Mouse (Mus musculus) kidney, postnatal 10 days (tissue): Measurements from ENCODE around the gene Fam184b.

Experiments
- DNase-seq: peaks from one replicate; pipeline ENCODE4 v3.0.0; 2021; ENCODE audit warnings: mixed read lengths

Gene Fam184b

GRCm38 (mm10) chr5:45513511-45513910, 125.9 kb downstream of the Fam184b start:
- DNase-seq: no peak

DNA sequence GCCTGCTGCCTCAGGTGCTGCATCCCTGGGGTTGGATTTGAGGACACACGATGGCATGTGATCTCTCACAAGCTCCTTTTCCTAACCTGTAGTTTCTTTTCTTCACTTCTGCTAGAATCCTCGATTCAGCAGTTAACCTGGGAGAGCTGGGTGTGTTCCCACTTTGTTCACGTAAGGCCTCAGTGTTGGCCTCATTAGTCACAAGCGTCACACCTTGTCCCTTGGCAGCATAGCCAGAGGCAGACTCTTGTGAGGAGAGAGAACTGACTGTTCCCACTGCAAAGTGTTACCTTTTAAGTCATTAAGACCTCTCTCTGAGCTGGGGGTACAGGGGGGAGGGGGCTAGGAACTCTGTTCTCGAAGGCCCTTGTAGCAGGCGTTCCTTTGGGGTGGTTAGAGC, 126.5 kb downstream of the Fam184b start:
- DNase-seq: no peak

GRCm38 (mm10) chr5:45510071-45510470, 129.3 kb downstream of the Fam184b start:
- no peak for DNase-seq

DNA sequence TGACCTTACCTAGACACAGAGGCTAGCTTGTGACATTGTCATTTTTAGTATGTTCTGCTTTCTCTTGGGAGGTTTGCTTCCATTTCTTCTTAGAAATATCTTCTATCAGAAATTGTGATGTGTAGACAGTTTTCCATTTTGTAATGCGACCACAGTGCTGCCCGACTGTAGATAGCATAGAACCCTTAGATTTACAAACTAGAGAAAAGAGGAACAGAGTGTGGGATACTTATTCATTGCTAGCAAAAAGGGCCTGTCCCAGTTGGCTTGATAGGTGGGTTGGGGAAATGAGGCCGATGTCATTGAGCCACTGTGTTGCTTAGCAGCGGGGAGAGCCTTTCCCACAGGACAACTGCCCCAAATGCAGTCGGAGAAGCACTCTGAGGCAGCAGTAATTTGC, 141.8 kb downstream of the Fam184b start:
- DNase-seq: no peak

- no peak for DNase-seq
Observed at GRCm38 (mm10) chr5:45496930-45497550, 142.4 kb downstream of the Fam184b start.

DNA sequence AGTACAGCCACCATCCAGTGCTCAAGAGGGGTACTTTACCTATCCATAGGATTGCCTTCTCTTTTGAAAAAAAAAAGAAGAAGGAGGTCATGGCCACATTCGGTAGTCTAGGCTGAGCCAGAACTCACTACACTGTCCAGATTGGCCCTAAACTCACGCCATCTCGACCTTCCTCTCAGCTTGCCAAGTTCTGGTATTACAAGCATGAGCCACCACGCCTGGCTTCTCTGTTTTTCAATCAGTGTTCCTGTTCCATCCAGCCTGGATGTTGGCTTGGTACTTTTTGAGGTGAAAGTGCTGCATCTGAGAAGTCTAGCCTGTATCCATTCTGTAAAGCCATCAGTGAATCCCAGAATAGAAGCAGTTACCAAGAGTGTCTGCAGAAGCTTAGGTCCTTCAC, 142.9 kb downstream of the Fam184b start:
- no peak for DNase-seq

- no peak for DNase-seq
Observed at GRCm38 (mm10) chr5:45496042-45496441, 143.4 kb downstream of the Fam184b start.

DNA sequence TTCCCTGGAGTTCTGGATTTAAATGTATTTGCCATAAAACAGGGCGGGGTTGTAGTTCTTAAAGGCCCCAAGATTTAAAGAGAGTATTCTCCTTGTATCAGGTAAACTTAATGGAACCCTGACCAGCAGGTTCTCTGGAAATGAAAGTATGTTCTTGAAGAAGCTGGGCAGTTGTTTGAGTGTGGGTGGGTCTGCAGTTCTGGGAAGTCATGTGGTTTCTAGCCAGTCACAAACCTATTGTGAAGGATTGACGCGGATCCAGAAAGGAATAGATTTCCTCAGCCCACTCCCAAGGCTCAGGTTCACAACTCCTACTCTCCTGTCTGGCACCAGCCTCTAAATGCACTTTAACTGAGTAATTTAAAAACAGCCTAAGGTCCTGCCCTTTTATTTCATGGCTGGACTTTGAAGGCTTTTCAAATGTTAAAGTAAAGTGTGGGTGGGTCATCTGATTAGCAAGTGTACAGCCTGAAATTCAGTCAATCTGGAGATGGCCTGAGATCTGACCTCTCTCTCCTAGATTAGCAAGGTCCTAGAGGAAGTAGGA, 143.9 kb downstream of the Fam184b start:
- DNase-seq: no peak

DNA sequence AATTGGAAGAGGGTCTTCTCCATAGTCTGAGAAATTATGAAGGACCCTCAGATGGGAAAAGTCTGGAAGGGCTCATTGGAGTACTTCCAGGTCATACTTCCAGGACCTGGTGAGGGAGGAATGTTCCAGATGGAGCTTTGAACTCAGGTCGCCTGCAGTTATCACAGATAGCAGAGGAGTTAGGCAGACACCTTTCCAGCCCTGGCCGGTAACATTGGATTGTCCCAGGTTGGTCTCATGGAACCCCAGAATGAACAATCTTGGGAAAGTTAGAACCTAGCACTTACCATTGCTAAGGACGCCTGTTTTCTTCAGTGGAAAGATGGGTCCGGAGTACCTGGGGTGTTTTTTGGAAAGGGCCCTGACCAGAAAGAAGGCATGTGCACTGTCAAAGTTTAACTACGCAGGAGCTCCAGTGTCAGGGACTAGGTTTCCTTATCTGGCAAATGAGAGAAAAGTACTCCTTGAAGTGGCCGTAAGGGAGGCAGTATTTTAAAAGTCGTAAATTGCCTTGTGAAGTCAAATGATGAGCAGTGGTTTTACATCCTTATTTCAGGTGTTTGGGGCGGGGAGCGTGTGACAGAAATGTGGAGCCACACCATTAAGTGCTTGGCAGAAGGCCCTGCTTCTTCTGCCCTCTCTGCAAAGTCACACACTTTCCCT, 145.2 kb downstream of the Fam184b start:
- no peak for DNase-seq

DNA sequence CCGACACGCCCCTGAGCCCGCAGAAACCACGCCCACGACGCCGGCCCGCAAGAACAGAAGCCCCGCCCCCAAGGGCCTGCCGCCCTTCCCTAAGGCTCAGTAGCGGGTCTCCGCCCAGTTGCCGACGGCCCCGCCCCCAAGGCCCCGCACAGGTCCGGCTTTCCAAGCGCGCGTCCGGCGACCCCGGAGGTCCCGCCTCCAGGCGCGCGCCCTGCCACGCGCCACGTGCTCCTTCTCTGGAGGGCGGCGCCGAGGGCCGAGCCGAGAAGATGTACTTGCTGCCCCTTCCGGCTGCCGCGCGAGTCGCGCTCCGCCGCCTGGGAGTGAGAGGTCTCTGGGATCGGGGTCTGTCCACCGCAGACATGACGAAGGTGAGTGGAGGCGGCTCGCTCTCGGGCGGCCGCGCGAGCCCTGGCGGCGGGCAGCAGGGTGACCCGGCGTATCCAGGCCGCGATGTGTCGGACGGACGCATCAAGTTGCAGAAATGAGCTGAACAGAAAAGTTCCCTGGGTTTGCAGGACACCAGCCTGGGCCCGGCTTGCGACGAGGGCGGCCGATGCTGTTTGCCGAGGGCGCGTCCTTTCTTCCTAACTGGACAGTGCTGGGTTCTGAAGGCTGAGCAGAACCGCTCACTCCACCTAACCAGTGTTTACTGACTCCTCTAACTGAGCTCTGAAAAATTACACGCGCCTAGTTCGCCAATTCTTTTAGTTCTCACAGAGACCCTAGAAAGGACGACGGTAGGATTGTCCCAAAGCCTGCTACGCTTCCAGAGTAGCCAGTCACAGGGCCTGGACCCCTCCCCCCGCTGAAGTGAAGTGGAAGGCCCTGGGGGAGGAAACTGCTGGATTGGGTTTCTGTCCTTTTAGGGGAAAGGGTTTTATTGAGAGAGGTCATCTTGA, 146.0 kb downstream of the Fam184b start, which contains the start of gene Lap3:
Lap3 (plus strand) TSS at position 184 of the 902 bp plus-strand sequence.
- DNase-seq: peak; percentile 100

- DNase-seq: no peak
Observed at GRCm38 (mm10) chr5:45491776-45492175, 147.6 kb downstream of the Fam184b start.

- DNase-seq: no peak
Observed at GRCm38 (mm10) chr5:45483654-45484053, 155.8 kb downstream of the Fam184b start.

DNA sequence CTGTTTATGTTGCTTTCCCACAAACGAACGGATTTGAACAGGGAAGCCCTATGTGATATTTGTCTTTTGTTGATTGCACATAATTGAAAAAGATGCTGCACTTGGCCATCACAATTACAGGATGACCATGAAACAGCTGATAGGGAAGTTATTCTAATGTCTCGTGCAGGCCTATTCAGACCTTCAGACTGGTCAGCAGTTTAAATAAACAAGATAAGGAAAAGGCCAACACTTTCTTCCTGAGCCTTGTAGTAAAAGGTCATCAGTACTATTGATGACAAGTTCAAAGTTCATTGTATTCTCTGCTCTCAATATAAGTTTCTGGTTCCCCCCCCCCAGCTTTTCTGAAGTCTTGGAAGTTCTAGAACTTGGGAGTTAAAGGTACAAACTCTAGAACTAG, 156.8 kb downstream of the Fam184b start:
- DNase-seq: no peak

GRCm38 (mm10) chr5:45481125-45481524, 158.3 kb downstream of the Fam184b start:
- DNase-seq: no peak

DNA sequence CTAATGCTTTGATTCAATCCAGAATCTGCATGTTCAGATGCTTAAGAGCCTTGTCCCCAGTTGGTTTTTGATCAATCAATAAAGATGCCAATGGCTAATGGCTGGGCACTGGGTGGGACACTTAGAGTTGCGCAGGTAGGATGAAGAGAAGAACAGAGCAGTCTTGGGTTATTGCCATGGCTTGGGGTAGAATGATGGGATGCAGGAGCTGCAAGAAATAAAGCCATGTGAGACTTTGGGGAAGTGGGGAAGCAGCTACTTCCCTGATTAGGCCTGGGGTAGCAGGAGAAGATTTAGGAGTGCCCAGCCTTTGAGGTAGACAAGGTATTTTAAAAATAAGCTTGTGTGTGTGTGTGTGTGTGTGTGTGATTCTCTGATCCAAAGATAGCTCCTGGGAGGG, 159.3 kb downstream of the Fam184b start:
- no peak for DNase-seq
